Mouse (Mus musculus) large intestine, adult 2 months (tissue): ENCODE measurements around the gene Ppan. TPM values are rescaled to one million over a fixed set of nuclear protein-coding genes. Genes with fewer than 3 reads are reported as not detected.

ENCODE experiments used
- DNase-seq: peaks from one replicate; pipeline ENCODE4 v3.0.0-alpha.2; 2012; ENCODE audit warnings: low read depth, low spot score
- WGBS: fragments of 180-500 bp; shearing (Covaris S2); methylation state at CpG from one replicate; pipeline ENCODE4 v1.1.7; 2018; 5-methylcytosine and 5-hydroxymethylcytosine counted together
- polyA plus RNA-seq: library from polyadenylated mRNA; depleted of rRNA; stranded (reverse); fragments of >200 nt; gene quantifications from 2 replicates; pipeline ENCODE4 v1.2.3, GENCODE M21; 2012; rRNA removed

The Ppan gene
- 49.0 and 60.7 TPM in 2 replicates for polyA plus RNA-seq

GRCm38 (mm10) chr9:20887704-20888385 is at the start of gene Ppan:
Ppan (plus strand) TSS chr9:20888175.
- under 1% methylated on average over 43 of the region's 43 CpGs for WGBS
- DNase-seq, result peak; percentile 93

GRCm38 (mm10) chr9:20838931-20839330 is 49.0 kb upstream of the Ppan start:
- WGBS, result 47% methylated on average over 6 of the region's 6 CpGs
- no peak for DNase-seq

- no peak for DNase-seq
Observed at GRCm38 (mm10) chr9:20842211-20842610, 45.8 kb upstream of the Ppan start.

GRCm38 (mm10) chr9:20842670-20843069 is 45.3 kb upstream of the Ppan start:
- 36% methylated on average over 2 of the region's 2 CpGs for WGBS
- DNase-seq, result no peak

More at GRCm38 (mm10) chr9:20842211-20842610, 45.8 kb upstream of the Ppan start:
- WGBS, result 34% methylated on average over 4 of the region's 4 CpGs

GRCm38 (mm10) chr9:20850179-20850578 is 37.8 kb upstream of the Ppan start:
- DNase-seq, result no peak
- WGBS, result 86% methylated on average over 2 of the region's 2 CpGs

GRCm38 (mm10) chr9:20857131-20857530 is 30.8 kb upstream of the Ppan start:
- peak; percentile 27 for DNase-seq
- 6% methylated on average over 6 of the region's 6 CpGs for WGBS

GRCm38 (mm10) chr9:20859926-20860325 is 28.0 kb upstream of the Ppan start:
- no peak for DNase-seq
- 45% methylated on average over 6 of the region's 6 CpGs for WGBS

- DNase-seq, result no peak
- WGBS, result 10% methylated on average over 4 of the region's 4 CpGs
Observed at GRCm38 (mm10) chr9:20861821-20862220, 26.2 kb upstream of the Ppan start.

- DNase-seq, result no peak
- WGBS, result 54% methylated on average over 4 of the region's 4 CpGs
Observed at GRCm38 (mm10) chr9:20862225-20862624, 25.8 kb upstream of the Ppan start.

GRCm38 (mm10) chr9:20866879-20867278 is 21.1 kb upstream of the Ppan start:
- WGBS, result 47% methylated on average over 3 of the region's 3 CpGs
- DNase-seq, result no peak

GRCm38 (mm10) chr9:20868448-20869001 is 19.4 kb upstream of the Ppan start, which contains the start of gene A230050P20Rik:
A230050P20Rik (plus strand) TSS chr9:20868642.
- WGBS, result 3% methylated on average over 53 of the region's 53 CpGs
- no peak for DNase-seq

- no peak for DNase-seq
- 8% methylated on average over 19 of the region's 19 CpGs for WGBS
Observed at GRCm38 (mm10) chr9:20869246-20869645, 18.7 kb upstream of the Ppan start.

- WGBS, result 85% methylated on average over 12 of the region's 12 CpGs
- no peak for DNase-seq
Observed at GRCm38 (mm10) chr9:20870211-20871173, 17.5 kb upstream of the Ppan start.

- WGBS, result 90% methylated on average over 10 of the region's 10 CpGs
- no peak for DNase-seq
Observed at GRCm38 (mm10) chr9:20872991-20873390, 15.0 kb upstream of the Ppan start.

- 87% methylated on average over 12 of the region's 12 CpGs for WGBS
- no peak for DNase-seq
Observed at GRCm38 (mm10) chr9:20873521-20873920, 14.5 kb upstream of the Ppan start.

GRCm38 (mm10) chr9:20875021-20875790 is 12.8 kb upstream of the Ppan start:
- no peak for DNase-seq
- WGBS, result 70% methylated on average over 23 of the region's 23 CpGs

GRCm38 (mm10) chr9:20876318-20877117 is 11.5 kb upstream of the Ppan start:
- no peak for DNase-seq
- 76% methylated on average over 8 of the region's 9 CpGs for whole genome bisulfite sequencing

- WGBS, result 31% methylated on average over 14 of the region's 14 CpGs
Observed at GRCm38 (mm10) chr9:20877118-20878040, 10.6 kb upstream of the Ppan start.

More at GRCm38 (mm10) chr9:20877118-20878040, 10.6 kb upstream of the Ppan start:
- DNase-seq, result no peak
